Mouse (Mus musculus): ENCODE data around the gene Fam171a2. TPM values are rescaled to one million over a fixed set of nuclear protein-coding genes. Genes with fewer than 3 reads are reported as not detected.

The Fam171a2 gene
- total RNA-seq, 2 experiments from 2014 or later: 4.3 to 5.2 TPM

GRCm38 (mm10) chr11:102455740-102456396 lies 8.4 kb upstream of the Fam171a2 start:
- peak; percentile 67 to 69 for DNase-seq
- intact Hi-C loops (cut with DNase I): no loop called here

GRCm38 (mm10) chr11:102453131-102453530 lies 5.6 kb upstream of the Fam171a2 start:
- intact Hi-C loops (cut with DNase I): no loop called here
- no peak for DNase-seq

- DNase-seq: no peak
- intact Hi-C loops (cut with DNase I): no loop called here
Measured at GRCm38 (mm10) chr11:102449043-102450008, 1.8 kb upstream of the Fam171a2 start.

- DNase-seq: no peak
- intact Hi-C loops (cut with DNase I): no loop called here
Measured at GRCm38 (mm10) chr11:102448327-102448726, 845 bp upstream of the Fam171a2 start.

GRCm38 (mm10) chr11:102446581-102447461 lies 661 bp downstream of the Fam171a2 start:
- DNase-seq: peak; percentile 45 to 58
- intact Hi-C loops (cut with DNase I): no loop called here

GRCm38 (mm10) chr11:102445891-102446361 lies 1.6 kb downstream of the Fam171a2 start:
- intact Hi-C loops (cut with DNase I): no loop called here
- DNase-seq: peak in 1 of 2 experiments; percentile 50

GRCm38 (mm10) chr11:102445264-102445890 lies 2.1 kb downstream of the Fam171a2 start:
- intact Hi-C loops (cut with DNase I): no loop called here
- DNase-seq: peak in 1 of 2 experiments; percentile 50

GRCm38 (mm10) chr11:102444781-102445180 lies 2.7 kb downstream of the Fam171a2 start:
- no peak for DNase-seq
- intact Hi-C loops (cut with DNase I): no loop called here

- intact Hi-C loops (cut with DNase I): no loop called here
- DNase-seq: no peak
Measured at GRCm38 (mm10) chr11:102444321-102444720, 3.2 kb downstream of the Fam171a2 start.

- intact Hi-C loops (cut with DNase I): no loop called here
- no peak for DNase-seq
Measured at GRCm38 (mm10) chr11:102443740-102444139, 3.7 kb downstream of the Fam171a2 start.

- intact Hi-C loops (cut with DNase I): no loop called here
- DNase-seq: no peak
Measured at GRCm38 (mm10) chr11:102442089-102442488, 5.4 kb downstream of the Fam171a2 start.

GRCm38 (mm10) chr11:102441434-102441833 lies 6.0 kb downstream of the Fam171a2 start:
- intact Hi-C loops (cut with DNase I): no loop called here
- DNase-seq: no peak

- no peak for DNase-seq
- intact Hi-C loops (cut with DNase I): no loop called here
Measured at GRCm38 (mm10) chr11:102440255-102440654, 7.2 kb downstream of the Fam171a2 start.

- intact Hi-C loops (cut with DNase I): no loop called here
- no peak for DNase-seq
Measured at GRCm38 (mm10) chr11:102439093-102440082, 8.1 kb downstream of the Fam171a2 start.

- intact Hi-C loops (cut with DNase I): no loop called here
- peak; percentile 83 for DNase-seq
Measured at GRCm38 (mm10) chr11:102438212-102439092, 9.0 kb downstream of the Fam171a2 start.

- intact Hi-C loops (cut with DNase I): no loop called here
- DNase-seq: peak in 1 of 2 experiments; percentile 59
Measured at GRCm38 (mm10) chr11:102437120-102438061, 10.1 kb downstream of the Fam171a2 start.

GRCm38 (mm10) chr11:102436471-102436790 lies 11.1 kb downstream of the Fam171a2 start:
- intact Hi-C loops (cut with DNase I): no loop called here
- no peak for DNase-seq

All from heart, postnatal 36 days (tissue).